Mouse (Mus musculus) thymus, postnatal 4 days (tissue): ENCODE measurements around the gene Supt20.

ENCODE experiments used
- DNase-seq: peaks from one replicate; pipeline ENCODE4 v3.0.0; 2021

Gene Supt20

DNA sequence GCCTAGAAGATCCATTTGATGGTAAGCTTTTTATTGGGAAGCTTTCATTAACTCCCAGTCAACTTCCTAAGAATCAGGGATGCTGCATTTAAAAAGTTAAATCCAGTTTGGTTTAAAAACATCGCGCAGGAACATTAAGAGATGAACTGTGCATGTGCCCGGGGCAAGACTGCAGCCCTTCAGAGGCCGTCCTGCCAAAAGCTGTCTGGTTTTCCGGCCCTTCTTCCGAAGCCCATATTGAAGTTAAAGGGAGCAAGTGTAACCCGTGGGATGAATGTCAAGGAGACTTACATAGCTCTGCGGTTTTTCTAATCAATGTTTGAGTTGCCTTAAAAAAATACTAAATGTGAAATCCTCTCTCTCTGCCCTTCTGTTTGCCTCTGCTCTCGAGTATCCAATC, 66.6 kb downstream of the Supt20 start:
- DNase-seq, result no peak

DNA sequence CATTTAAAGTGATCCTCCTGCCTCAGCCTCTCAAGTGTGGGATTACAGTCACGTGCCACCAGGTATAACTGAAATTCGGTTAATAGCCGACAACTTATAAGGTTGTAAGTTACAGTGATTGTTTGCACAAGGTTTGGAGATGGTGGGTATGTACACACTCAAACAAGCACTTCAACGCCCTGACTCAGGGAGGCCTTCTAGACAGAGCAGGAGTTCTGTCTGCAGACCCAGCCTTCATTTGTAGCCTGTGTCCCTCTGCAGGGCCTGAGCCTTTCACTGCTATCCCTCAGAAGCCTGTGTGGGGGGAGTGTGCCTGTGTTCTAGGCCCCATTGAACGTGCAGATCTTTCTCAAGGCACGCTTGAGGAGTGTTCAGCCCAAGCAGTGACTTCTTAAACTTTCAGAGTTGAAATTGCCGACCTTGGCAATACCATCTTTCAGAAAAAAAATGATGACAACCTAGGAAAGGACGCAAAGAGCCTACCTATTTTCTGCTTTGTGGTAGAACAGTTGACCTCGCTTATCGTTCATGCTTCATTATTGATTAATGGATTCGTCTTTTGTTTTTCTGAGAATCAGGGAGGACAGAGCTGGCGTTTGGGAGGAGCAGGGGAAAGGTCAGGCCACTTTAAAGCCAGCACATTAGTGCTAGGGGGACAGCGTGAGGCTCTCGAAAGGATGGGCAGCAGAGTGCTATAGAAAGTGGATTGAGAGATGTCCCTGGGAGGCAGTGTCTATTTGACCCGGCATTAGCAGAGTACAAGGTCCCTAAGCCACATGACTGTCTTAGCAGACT, 67.9 kb downstream of the Supt20 start:
- no peak for DNase-seq

DNA sequence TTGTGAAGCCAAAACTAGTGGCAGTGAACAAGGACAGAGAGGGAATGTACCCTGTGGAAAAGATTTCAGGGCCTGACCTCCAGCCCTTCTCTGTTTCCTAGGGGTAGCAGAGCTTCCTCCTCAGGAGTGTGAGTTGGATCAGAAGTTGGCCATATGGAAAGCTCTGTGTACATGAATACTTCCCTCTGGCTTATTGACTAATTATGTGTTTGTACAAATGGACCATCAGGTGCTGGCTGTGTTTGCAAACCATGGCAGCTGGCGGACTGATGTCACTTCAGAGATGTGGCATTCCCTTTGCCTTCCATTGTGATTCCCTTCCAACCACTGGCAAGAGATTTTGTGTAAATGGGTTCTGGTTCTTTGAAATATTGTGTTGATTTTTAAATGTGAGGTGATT, 68.7 kb downstream of the Supt20 start:
- no peak for DNase-seq

DNA sequence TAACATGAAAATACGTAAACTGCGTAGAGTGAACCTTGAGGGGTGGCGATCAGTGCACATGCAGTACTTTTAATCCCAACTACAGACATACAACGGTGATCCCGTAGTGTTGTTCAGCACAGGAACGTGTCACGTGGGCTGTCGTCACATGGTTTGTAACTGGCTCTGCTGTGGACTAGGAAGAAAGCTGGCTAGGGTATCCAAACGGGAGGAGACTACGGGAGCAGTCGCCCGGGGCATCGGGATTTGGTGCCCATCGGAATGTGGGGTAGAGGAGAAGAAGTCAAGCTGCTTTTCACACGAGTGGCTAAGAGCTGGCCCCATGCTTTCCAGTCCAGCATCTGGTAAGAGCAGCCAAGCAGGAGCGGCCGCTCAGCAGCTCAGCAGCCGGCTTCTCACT, 71.8 kb downstream of the Supt20 start:
- DNase-seq, result no peak

DNA sequence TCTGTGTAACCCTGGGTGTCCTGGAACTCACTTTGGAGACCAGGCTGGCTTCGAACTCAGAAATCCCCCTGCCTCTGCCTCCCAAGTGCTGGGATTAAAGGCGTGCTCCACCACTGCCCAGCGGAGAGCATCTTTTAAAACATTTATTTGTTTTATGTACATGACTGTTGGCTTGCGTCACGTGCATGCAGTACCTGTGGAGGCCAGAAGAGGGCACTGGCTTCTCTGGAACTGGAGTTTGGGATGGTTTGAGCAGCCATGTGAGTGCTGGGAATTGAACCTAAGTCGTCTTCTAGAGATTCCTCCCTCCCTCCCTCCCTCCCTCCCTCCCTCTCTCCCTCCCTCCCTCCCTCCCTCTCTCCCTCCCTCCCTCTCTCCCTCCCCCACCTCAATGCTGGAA, 72.9 kb downstream of the Supt20 start:
- peak; percentile 49 for DNase-seq

DNA sequence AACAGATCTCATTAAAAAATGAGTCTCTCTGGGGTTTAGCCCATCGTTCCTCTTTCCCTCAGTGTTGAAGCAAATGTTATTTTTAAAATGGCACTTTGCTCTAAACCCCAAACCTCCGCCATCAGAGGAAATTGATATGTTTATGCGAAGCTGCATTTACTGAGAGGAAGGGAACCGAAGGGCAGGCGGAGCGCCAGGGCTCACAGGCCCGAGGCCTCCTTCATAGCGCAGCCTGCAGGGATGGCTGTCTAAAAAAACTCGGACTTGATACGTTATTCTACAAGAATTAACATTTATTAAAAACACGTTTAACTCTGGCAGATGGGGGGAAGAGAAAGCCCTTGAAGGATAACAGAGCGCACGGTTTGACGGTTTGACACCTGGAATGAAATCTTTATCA, 73.4 kb downstream of the Supt20 start:
- no peak for DNase-seq

DNA sequence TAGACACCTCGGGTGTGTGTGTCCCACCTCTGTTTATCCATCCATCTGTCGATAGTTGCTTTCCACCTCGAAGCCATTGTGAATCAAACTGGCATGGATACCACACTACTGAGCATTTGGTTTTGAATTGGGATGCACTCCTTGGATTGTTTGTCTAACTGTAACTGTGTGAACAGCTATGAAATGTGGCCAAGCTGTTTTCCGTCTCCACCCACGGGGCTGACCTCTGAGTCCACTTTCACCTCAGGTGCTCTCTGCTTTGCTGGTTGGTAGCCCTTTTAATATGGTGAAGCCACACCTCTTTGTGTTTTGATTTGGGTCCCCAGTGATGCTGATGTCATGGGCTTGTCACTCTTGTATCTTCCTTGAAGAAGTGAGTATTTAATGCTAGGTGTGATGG, 74.2 kb downstream of the Supt20 start:
- no peak for DNase-seq

DNA sequence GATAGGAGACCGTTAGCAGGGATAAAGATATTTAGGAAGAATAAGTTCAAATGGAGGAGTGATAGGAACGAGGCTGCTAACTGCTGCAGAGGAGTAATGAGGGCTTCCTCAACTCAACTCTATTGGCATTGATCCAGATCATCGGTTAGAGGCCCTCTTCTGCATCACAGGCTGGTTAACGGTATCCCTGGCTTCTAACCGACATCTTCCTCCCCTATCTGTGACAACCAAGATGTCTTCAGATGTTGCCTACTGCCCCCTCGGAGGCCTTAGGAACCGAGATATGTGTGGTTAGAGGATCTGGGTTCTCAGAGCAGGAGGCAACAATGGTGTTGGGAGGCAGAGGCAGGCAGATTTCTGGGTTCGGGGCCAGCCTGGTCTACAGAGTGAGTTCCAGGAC, 76.0 kb downstream of the Supt20 start:
- no peak for DNase-seq

DNA sequence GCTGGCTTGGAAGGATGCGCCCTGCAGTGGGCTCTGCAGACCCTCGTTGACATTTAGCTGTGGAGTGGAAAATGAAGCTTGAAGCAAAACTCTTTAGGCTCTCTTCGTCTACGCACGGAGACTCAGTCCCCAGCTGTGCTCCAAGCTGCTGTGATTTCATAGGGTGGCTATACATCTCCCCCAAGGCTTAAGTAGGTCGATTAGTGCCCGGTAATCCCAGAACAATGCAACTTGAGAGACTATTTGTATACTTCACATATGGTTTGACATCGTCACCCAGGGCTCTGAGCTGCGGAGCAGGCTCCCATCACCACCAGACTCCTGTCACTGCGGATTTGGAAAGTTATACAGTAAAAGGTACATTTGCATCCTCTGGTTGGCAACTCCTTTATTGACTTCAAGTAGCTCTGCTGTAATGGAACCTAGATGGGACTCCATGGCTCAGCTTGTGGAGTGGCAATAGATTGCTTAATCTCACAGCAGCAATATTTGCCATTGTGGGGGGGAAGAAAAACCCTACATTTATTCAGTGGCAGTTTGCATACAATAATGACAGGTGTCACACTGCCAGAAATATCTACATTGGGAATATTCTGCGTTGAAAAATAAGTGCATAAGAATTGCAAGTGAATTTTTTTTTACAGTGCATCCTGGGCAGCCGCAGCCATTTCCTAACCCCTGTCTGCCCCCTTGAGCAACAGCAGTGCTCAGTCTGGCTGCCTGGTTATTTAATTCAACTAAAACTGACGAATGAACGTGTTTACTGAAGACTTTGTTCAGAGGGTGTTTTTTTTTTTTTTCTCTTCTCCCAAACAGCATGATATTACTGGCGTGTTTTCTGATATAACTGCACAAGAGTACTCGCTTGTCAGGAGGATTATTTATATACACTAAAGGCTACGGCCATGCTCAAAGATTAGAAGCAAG, 77.0 kb downstream of the Supt20 start:
- DNase-seq, result no peak

DNA sequence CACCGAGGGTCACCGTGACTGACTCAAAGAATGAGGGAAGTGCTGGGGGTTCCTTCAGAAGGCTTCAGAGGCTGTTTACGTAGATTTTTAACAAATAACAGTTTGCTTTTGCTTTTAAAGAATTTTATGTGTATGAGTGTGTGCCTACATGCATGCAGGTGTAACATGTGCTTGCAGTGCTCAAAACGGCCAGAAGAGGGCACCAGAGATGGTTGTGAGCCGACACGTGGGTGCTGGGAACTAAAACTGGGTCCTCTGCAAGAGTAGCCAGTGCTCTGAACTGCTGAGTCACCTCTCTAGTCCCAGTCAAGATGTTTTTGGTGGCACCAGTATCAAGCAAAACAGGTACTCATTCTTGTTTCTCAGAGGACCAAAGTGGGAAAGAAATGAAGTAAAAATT, 81.0 kb downstream of the Supt20 start:
- DNase-seq, result no peak

DNA sequence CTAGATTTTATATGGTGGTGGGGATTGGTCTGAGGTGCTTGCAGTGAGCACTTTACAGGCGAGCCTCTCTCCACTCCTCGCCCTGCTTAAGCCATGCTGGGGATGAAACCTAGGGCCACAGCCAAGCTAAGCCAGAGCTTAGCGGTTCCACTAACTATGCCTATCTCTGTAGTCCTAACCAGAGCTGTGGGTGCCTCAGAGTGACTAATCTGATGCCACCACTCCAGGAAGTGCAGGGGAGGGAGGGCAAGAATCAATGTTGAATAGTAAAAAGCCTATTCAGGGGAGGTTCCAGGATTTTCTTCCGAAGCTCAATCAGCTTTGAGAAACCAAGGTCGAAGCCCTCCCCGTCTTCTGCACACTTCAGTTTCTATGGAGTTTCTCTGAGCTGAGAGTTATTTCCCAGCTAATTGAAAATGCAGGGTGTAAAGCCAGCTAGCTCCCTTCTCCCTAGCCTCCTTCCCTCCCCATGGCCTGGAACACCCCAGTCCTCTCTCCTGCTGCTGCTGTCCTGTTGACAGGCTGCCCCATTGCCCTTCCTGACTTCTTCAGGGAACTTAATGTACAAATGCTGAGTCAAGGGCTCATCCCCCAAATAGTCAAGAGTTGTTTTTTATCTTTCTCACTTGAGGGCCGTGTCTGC, 83.5 kb downstream of the Supt20 start:
- no peak for DNase-seq
